Mouse (Mus musculus): ENCODE data around the gene Afap1.

Gene Afap1

DNA sequence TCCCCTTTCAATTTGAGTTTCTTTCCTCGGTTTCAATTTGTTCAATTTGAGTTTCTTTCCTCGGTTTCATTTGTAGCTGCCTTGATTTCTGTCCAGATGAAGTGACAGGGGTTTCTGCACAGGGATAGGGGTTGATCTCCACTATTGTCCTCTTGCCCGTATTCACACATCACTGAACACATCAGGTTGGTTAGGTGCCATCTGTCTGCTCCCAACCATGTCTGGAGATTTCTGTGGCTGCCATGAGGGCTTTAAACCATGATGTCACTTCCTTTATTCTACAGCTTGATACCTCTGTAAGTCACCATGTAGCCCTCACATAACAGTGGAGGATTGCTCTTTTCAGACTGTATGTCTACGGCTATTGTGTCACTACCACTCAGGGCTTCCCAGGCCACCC is 4.0 kb downstream of the Afap1 start:
- DNase-seq (ENCODE audit: low read depth, low spot score) = no peak

DNA sequence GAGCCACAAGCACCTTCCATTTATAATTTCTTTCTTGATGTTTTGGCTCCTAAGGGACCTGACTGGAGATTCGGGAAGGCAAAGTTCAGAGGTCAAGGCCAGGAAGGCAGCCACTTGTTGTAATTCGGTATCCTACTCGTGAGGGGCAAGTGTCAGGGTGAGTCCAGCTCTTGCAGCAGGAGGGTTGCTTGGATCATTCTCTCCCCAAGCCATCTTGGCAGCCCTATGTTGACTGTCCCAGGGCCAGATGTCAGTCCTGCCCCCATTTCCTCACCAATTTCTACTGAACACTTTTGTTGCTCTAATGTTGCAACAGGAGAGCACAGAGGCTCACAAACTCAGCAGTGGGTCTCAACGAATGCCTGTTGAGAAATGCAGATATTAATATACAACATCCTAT is 5.0 kb downstream of the Afap1 start:
- DNase-seq (ENCODE audit: low read depth, low spot score) = no peak

DNA sequence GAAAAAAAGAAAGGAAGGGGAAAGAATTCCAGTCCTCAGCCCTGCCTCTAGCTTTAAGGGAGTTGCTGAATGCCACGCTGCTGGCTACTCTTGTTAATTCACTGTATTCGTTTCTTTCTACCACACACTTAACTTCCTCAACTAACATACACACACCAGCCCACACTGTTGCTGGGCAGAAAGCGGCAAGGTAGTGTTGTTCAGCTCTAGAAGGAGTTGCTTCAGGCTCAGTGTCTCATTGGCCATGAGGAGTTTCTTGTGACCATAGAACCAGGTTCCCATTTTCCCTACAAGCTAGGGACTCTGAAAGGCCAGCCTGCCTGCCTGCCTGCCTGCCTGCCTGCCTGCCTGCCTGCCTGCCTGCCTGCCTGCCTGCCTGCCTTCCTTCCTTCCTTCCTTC is 5.9 kb downstream of the Afap1 start:
- DNase-seq (ENCODE audit: low read depth, low spot score) = no peak

DNA sequence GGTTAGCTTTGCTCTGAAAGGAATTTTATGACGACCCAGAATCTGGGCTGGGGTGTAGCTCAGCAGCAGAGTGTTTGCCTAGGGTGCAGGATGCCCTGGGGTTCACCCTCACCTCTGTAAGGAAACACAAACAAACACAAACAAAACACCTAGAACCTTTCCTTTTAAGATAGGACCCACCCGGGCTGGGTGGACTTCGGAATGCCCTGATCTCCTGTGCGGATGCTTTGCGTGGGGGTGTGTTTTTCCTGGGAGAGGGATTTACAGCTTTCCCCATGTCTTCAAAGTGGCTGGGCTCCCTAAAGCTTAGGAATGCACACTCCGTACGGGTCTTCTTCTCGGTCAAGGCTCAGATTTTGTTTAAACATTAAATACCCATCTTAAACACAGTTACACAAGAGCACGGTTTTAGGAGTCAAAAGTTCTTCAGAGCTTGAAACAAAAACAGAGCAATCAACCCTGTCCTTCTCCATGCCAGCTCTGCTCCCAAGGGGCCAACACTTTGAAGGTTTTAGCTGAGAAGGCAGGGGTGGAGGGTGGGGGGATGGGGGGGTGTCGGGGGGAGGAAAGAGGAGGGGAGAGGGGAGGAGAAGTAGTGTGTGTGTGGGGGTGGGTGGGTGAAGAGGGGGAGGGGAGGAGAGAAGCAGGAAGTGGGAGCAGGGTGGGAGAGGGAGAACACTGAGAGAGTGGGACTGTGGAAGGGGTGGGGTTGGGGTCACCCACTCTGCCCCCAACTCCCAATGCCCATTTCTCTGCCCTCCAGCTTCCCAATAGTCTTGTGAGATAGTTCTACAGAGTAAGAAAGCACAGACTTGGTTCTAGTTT is 7.5 kb downstream of the Afap1 start:
- no peak for DNase-seq (ENCODE audit: low read depth, low spot score)

DNA sequence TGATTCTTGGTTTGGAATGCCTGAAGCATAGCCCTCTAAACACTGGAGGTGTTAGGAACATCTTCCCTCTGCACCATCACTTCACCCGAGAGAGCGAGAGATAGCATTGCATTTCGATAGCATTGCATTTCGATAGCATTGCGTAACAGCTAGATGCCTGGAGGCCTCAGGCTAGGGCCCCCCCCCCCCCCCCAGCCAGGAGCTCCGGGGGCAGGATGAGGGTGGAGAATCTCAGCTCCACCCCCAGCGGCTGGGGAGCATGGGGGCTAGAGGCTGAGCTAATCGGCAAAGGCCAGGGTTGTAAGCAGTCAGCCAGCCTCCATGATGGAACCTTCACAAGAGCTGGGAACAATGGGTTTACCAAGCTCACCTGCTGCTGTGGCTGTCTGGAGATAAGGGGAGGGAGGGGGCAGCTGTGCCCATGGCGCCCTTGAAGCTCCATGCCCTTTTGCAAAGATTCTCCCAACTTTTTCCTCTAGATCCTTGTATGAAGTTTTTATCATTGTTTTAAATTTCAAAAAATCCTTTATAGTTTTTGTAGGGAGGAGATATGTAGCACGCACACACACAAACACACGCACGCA is 8.2 kb downstream of the Afap1 start:
- DNase-seq (ENCODE audit: low read depth, low spot score) = no peak

DNA sequence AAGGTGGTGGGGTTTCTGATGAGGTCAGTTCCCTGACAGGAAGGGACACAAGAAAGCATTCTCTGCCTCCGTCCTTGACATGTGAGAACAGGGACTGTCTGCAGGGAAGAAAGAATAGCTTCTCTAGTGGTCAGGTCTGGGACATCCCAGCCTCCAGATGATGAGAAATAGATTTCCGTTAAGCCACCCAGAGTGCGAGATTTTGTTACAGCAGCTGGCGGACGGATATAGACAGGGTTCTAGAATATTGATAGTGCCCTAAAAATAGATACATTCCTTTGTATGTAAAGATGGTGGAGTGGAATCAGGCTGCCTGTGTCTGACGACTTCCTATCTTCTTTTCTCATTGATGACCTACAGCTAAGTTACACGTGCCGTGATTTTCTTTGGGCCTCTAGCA is 10.3 kb downstream of the Afap1 start:
- DNase-seq (ENCODE audit: low read depth, low spot score) = no peak

DNA sequence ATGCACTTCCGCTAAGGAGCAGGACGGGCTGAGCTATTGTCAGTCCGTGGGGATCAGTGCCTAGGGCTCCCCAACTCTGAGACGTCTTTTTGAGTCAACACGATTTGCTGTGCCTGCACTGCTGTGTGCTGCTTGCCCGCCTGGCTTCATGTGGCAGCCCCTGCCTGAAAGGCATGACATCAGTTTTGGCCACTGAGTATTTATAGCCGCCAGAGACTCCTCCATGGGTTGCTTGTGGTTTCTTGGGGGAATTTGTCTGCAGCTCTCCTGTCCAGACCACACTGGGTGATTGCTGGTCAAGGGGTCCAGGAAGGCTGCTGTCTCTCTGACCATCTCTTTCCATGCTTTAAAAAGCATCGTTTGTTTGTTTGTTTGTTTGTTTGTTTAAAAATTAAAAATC is 12.2 kb downstream of the Afap1 start:
- DNase-seq (ENCODE audit: low read depth, low spot score) = no peak

DNA sequence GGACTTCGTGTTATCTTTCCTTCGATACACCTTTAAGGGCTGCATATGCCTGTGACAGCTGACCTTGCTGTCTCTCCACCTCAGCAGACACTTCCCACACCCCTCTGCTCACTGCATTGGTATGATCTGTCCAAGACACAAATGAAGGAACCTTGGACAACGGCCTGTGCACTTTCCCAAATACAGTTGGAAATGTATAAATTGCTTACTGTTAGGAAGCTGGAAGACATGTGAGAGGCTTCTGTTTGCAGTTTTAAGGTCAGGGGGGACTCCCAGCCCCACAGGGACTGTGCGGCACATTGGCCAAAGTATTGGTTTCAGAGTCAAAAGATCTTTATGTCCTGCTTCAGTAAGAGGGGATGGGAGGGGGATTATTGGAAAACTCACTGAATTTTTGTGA is 14.0 kb downstream of the Afap1 start:
- DNase-seq (ENCODE audit: low read depth, low spot score) = no peak

DNA sequence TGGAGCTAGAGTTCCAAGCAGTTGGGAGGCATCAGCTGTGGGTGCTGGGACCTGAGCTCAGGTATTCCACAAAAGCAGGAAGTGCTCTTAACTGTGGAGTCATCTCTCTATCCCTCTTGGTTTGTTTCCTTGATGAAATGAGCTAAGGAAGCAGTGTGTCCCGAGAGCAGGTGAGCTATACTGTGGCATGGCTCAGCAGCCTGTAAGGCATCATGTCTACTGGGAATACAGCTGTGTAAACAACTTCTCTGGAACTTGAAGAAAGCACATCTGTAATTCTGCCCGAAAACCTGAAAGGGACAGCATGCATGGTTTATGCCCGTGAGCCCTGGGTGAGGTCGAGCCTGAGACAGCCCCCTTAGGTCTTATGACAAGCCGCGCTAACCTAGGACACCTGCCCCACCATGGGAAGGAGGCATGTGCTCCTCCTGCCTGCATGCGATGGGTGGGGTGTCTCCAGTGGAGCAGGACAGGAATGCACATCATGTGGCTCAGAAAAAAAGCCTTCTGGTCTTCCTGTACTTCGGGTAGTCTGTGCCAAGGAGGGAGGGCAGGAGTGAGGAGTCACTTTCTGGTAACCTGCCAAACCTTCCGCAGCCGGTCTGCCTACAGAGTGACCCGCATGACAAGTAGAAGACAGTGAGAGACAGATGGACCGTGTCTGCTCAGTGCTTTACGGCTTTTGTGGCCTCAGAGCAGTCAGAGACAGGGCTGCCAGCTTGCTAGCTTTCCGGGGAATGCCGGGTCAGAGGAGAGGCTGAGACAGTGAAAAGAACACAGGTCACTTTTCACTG is 14.7 kb downstream of the Afap1 start:
- DNase-seq (ENCODE audit: low read depth, low spot score) = peak; percentile 59

DNA sequence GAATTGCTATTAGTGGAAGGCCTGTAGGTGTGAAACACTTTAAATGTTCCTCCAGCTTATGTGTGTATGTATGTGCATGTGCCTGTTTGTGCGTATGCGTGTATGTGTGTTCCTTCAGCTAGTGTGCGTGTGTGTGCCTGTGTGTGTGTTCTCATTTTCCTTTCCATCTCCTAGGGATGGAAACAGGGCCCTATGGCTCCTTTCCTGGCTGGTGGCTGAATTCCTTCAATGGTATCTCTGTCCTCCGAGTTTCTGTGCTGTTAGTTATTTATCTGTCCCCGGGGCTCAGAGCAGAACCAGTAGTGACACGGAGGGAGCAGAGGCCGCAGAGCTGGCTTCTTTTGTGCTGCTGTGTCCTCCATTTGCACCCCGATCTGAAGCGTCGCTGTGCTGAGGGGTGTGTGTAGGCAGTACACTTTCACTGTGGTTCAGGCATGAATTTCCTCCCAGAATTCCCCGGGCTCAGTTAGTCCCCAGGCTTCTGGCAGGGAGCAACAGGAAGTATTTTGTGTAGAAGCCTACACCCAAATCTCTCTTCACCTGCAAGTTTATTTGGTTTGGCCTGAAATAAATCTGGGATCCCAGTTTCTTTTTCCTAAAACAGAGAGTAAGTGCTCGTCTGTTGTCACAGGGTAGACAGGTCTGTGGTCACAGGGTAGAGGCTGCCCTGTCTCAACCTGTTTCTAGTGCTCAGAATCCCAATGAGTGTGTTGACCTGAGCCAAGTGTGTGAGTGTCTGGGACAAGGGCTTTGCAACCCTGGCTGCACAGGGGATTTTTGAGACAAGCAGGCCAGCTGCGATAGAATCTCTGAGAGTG is 15.7 kb downstream of the Afap1 start:
- DNase-seq (ENCODE audit: low read depth, low spot score) = no peak

DNA sequence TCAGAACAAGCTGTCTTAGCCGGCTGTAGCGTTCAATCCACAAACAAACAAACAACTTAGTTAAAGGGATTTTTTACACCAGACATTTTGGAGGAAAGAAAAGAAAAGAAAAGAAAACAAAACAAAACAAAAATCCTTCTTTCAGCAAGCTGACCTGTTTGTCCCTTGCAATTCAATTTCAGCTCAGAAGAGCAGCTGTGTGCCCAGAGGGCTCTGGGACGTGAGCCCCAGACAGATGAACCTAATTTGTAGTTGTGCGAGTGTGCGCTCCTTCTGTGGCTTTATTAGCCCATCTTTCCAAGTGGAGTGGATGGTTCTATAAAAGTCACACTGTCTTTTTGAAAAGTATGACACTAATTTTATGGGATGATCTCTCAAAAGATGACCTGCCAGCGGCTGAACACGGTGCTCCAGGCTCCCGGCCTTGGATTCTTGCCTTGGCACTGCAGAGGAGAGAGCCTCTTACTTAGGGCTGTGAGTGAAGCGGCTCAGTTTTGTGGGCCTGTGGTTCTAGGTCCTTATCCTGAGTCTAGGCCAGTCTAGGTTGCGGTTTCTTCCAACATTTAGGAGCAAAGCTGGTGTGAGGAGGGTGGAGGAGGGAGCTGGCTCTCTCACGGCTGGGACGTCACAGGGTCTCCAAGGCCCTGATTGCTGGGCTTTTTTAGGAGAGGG is 22.6 kb downstream of the Afap1 start:
- DNase-seq (ENCODE audit: low read depth, low spot score) = no peak

DNA sequence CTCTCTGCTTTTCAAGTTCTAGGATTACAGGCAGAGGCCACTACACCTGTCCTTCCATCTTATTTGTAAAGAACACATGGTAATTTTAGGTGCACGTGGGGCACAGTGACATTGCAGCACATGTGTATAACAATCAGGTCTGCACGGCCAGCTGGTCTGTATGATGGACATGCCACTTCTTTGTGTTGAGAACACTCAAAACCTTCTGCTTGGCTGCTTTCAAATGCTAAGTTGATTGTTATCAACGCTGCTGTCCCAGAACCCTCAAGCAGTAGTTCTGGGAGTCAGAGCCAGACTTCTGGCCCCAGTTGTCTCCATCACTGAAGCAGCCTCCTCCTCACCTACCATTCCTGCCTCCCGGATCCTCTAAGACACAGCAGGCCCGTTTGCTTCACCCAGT is 23.5 kb downstream of the Afap1 start:
- DNase-seq (ENCODE audit: low read depth, low spot score) = no peak

DNA sequence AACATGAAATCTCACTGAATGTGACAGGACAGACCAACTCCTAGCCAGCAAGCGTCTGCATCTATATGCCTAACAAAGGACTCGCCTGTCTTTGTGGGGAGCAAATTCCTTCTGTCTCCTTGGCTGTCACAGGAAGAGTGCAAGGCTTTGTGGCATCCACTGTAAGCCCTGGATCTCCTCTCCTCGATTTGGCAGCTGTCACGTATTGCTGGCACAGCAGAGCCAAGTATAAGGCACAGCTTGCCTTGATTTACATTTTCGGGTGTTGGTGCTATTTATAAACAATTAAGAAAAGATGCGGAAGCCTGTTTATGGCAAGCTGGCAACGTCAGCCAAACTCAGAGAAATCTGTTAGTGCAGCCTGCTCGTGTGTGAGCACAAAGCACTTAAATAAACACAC is 25.3 kb downstream of the Afap1 start:
- peak; percentile 86 for DNase-seq (ENCODE audit: low read depth, low spot score)

DNA sequence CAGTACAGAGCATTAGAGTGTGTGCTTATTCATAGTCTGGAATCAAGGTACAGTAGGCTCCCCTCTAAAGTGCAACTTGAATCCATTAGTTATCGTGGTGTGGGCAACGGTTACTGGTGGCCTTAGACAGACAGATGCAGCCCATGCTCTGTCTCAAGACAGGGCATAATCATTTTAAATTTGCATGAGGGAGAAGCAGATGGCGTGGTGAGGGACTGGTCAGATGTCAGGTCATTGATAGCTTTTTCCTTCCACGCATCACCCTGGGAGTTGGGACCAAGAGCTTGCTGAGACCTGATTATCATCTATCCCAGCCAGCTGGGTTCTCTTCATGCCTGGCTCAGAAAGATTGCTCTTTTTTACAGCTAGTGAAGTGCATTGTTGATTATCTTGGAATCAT is 27.0 kb downstream of the Afap1 start:
- no peak for DNase-seq (ENCODE audit: low read depth, low spot score)

DNA sequence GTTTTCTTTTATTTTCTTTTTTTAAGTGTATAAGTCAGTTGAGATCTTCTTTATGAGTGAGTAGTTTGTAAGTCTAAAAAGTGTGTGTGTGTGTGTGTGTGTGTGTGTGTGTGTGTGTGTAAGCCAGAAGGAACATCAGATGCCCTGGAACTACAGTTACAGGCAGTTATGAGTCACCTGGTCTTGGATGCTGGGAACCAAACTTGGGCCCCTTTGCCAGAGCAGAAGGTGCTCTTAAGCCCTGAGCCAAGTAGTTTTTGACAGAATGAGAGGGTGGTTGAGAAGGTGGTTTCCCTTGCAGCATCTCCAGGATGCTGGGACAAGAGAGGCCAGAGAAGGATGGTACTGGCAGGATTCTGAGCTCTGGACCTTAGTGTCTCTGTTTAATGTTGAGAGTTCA is 27.4 kb downstream of the Afap1 start:
- DNase-seq (ENCODE audit: low read depth, low spot score) = no peak

DNA sequence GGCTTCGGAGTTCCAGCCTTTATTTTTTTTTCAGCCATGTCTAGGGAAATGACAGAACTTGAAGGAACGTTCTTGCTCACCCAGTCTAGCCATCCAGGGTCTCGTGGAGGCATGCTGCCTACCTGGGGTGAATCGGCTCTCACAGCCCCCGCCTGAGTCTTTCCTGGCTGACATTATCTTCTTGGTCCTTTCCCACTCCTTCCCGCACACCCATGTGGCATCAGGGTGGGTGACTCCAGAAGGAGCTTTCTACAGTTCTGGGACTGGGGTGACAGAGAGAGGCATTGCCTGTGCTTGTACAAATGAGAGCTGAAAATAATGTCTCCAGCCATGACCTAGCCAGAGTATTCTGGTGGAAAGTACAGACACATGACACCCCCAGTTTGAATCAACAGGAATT is 28.0 kb downstream of the Afap1 start:
- DNase-seq (ENCODE audit: low read depth, low spot score) = no peak

DNA sequence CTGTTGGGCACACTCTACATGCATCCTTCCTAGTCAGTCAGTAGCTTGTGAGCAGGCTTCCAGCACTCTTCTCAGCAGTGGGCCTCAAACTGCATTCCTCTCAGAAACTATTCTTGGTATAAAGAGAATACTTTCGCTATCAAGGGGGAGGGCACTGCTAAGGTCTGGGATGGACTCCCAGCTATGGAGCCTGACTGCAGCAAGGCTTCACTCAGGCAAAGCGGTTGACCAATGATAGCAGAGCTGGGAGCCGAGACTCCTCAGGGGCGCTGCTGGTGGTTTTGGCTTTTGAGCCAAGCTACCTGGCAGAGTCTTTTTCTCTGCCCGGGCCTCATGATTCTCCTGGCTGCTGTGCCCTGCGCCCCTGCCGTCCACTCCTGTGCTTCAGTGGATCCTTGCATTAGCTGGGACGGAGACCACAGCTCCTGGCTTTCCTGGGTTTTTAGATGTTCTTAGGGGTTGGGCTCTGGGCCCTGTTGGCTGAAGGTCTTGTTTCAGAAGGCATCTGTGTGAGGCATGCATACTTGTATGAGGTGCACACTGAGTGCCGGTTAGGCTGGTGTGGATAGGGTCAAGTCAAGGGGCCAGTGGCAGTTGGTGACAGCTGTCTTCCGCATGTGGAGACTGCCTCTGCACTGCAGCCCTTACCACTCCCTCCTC is 28.6 kb downstream of the Afap1 start:
- DNase-seq (ENCODE audit: low read depth, low spot score) = no peak

DNA sequence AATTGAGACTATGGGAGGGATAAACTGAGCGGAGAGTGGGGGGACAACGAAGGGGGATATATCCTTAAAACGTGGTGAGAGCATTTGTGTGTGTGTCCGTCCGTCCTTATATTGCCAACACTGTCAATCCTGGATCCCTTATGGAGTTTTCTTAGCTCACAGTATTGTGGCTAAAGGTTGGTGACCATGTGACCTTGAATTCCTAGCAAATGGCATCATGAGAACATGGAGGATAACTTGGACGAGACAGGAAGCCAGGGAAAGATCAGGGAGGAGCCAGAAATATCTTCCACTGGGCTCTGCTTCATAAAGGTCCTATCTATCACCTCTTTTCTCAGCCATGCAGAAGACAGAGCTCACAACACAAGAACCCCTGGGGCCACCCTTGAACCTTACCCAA is 30.3 kb downstream of the Afap1 start:
- no peak for DNase-seq (ENCODE audit: low read depth, low spot score)

DNA sequence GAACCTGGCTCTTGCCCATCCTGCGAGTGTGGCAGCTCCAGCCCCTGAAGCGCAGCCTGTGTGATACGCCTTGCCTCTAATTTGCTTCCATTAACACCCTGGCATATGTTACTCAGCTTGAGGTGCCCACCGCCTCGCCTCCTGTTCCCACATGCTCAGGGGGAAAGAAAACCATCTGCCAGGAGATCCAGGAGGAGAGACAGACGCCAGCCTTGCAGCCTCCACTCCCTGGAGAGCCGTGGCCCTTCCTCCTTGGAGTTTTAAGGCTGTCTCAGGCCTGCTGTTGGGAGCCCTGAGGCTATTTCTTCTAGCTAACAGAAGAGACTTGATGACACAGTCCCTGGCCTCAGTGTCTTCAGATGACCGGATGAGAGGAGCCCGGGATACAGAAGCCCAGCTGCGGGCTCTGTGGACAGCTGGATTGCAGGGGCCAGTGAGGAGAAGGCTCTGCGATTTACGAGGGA is 32.1 kb downstream of the Afap1 start:
- peak; percentile 60 for DNase-seq (ENCODE audit: low read depth, low spot score)

DNA sequence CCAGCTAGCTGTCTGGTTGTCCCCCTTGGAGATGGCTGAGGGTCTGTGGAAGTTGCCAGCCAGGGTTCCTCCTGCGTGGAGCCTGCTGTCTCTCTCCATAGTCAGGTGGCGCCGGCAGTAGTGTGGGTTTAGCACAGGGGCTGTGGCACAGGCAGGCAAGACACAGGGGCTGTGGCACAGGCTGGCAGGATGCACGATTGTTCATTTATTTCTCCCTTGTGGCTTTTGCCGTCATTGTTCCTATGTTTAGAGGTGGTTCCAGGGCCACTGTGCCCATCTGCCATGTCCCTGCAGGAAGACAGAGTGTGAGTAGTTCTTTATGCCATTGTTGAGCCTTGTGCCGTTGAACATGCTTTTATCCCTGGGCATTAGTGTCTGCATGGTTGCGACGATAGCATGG is 33.4 kb downstream of the Afap1 start:
- DNase-seq (ENCODE audit: low read depth, low spot score) = no peak

DNA sequence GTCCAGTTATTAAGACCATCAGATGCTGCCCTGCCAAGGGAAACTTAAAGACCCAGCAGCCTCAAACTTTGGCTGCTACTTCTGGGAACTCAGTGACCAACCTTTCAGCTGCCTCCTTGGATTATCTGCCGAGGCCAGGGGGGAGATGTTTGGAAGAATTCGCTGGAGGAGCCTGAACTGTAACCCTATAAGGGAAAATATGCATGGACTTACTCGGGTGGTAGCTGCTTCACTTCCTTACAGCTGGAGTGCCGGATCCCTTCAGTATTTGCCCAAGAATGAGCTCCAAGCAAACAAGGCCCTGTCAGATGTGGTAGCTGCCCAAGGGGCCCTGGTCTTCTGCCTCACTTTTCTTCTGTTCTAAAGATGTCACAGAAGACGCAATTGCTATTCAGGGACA is 38.2 kb downstream of the Afap1 start:
- DNase-seq (ENCODE audit: low read depth, low spot score) = no peak

All from brain, embryonic 18.5 days (tissue).